Mouse (Mus musculus) right cerebral cortex, adult 2 months (tissue): ENCODE data around the gene Necap2.

Experiments
- DNase-seq, 2 experiments: peaks; one replicate each; pipeline ENCODE4 v3.0.0; 2021 to 2022; ENCODE audit warnings: low spot score in 2 of 2

Necap2 gene

GRCm38 (mm10) chr4:141074109-141074508 lies 4.0 kb downstream of the Necap2 start:
- no peak for DNase-seq

- DNase-seq = peak; percentile 80 to 86
These were observed 4.5 kb downstream of the Necap2 start for GRCm38 (mm10) chr4:141073661-141074060.

GRCm38 (mm10) chr4:141072502-141072901 lies 5.7 kb downstream of the Necap2 start:
- DNase-seq = no peak

- peak in 1 of 2 experiments; percentile 69 for DNase-seq
These were observed 8.4 kb downstream of the Necap2 start for GRCm38 (mm10) chr4:141069731-141070130.

GRCm38 (mm10) chr4:141068655-141069054 lies 9.5 kb downstream of the Necap2 start:
- no peak for DNase-seq

GRCm38 (mm10) chr4:141067516-141068046 lies 10.6 kb downstream of the Necap2 start:
- DNase-seq = no peak

GRCm38 (mm10) chr4:141066709-141067515 lies 11.2 kb downstream of the Necap2 start:
- DNase-seq = no peak

GRCm38 (mm10) chr4:141065123-141065522 lies 13.0 kb downstream of the Necap2 start:
- DNase-seq = peak; percentile 80 to 85

GRCm38 (mm10) chr4:141064104-141064659 lies 14.0 kb downstream of the Necap2 start:
- no peak for DNase-seq

GRCm38 (mm10) chr4:141060426-141061301 lies 17.5 kb downstream of the Necap2 start, which contains the start of gene Crocc:
Gene Crocc, minus strand, starts transcription at chr4:141060550.
- DNase-seq = peak; percentile 98 to 99

GRCm38 (mm10) chr4:141059616-141060425 lies 18.3 kb downstream of the Necap2 start:
- no peak for DNase-seq

- DNase-seq = no peak
These were observed 19.3 kb downstream of the Necap2 start for GRCm38 (mm10) chr4:141058835-141059234.

- DNase-seq = no peak
These were observed 21.2 kb downstream of the Necap2 start for GRCm38 (mm10) chr4:141056970-141057369.

- peak; percentile 76 to 85 for DNase-seq
These were observed 24.5 kb downstream of the Necap2 start for GRCm38 (mm10) chr4:141053568-141054161.

- no peak for DNase-seq
These were observed 25.0 kb downstream of the Necap2 start for GRCm38 (mm10) chr4:141053138-141053537.

GRCm38 (mm10) chr4:141052442-141052841 lies 25.7 kb downstream of the Necap2 start:
- DNase-seq = no peak

- DNase-seq = peak; percentile 60 to 66
These were observed 28.7 kb downstream of the Necap2 start for GRCm38 (mm10) chr4:141049476-141049835.

- DNase-seq = peak in 1 of 2 experiments; percentile 55
These were observed 29.2 kb downstream of the Necap2 start for GRCm38 (mm10) chr4:141048810-141049475.

GRCm38 (mm10) chr4:141044816-141045215 lies 33.3 kb downstream of the Necap2 start:
- DNase-seq = peak in 1 of 2 experiments; percentile 58

GRCm38 (mm10) chr4:141041117-141041516 lies 37.0 kb downstream of the Necap2 start:
- no peak for DNase-seq
